Mouse (Mus musculus): Measurements from ENCODE around the gene Mllt1. TPM values are rescaled to one million over a fixed set of nuclear protein-coding genes. Genes with fewer than 3 reads are reported as not detected.
A peak's percentile ranks its signal among the peaks of the same experiment; 100 is the strongest.

Gene Mllt1
- total RNA-seq (2021): 36.2 and 36.3 TPM in 2 replicates
- long read RNA-seq, partial matches to known transcripts: 4 of 15 reads
- long read RNA-seq, other reads (novel, unspliced or antisense): 8 of 15 reads

DNA sequence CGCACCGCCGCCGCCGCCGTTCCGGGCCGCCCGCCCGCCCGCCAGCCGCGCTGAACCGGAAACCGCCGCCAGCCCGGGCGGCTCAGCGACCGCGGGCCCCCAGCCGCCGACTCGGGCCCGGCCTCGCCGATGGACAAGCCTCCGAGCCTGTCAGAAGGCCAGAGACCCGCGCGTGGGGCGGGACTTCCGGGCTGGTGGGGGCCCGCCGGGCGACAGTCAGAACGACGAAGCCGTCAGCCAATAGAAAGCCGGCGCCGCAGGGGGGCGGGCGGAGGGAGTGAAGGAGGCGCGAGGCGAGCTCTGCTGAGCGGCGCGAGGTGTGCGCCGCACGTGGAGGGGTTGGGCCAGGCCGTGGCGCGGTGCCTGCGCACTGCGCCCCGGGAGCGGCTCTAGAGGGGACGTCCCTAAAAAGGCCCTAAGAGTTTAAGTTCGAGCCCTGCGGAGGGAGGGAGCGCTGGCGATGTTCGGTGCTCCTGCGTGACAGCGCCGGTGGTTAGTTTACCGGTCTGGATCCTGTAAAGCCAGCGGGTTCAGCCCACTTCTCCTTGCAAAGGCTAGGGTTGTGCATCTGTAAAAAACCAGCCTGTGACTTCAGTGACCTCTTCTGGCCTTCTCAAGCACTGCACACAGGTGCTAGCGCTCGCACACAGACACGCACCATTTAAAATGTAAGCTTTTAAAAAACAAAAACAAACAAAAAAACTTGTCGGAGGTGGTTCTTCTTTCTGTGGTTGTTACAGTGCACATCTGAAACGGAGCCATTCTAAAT is at the start of gene Mllt1:
Gene Mllt1, minus strand, starts transcription at position 53 of the 769 bp plus-strand sequence.
- peak; percentile 100 for DNase-seq

DNA sequence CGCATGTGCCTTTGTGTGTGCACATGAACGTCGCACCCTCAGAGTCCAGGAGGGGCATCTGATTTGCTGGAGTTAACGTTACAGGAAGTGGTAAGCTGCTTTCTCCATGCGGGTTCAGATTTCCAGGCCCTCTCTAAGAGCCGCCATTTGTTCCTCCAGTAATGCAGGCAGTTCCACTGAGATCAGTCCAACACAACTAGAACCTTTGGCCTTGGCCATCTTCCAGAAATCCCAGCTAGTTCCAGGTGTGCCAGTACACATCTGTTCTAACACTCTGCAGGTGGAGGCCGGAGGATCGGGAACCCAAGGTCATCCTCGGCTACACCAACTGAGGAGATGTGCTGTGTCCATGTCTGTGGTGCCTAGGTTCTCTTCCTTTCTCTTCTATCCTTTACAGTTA is 49.7 kb upstream of the Mllt1 start:
- DNase-seq: no peak

DNA sequence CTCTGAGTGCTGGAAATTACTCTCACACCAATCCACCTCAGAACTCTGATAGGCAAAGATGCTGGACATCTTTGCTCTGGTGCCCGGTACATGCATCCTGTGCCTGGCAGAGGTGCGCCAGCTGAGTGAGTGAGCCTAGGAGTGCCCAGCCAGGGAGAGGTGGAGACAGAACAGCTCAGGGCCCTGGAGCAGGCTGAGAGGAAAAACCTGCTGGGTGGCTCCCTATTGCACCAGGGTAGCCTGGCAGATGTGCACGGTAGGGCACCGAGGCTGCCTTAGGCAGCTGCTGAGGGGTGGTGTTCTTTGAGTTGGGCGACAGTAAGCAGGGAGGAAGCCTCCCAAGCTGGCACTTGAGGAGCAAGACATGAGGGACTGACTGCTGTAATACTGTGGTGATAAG is 46.8 kb upstream of the Mllt1 start, which contains the start of gene Acer1:
Gene Acer1, minus strand, starts transcription at position 114 of the 400 bp plus-strand sequence.
- no peak for DNase-seq

DNA sequence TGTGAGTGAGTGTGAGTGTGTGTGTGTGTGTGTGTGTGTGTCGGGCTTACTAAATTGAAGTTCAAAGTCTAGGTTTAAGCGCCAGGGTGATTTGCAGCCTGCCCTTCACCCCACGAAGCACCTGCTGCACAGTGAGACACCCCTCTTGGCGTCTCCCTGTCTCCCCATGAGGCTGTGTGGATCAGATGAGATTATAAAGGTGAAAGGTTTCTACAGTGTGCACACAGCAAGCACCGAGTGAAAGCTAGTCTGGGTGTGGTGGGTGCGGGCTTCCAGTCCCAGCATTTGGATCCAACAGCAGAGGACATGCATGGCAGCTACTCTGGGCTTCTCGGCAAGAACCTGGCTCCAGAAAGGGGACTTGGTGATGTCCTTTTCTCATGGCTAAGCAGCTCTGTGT is 45.8 kb upstream of the Mllt1 start:
- no peak for DNase-seq

DNA sequence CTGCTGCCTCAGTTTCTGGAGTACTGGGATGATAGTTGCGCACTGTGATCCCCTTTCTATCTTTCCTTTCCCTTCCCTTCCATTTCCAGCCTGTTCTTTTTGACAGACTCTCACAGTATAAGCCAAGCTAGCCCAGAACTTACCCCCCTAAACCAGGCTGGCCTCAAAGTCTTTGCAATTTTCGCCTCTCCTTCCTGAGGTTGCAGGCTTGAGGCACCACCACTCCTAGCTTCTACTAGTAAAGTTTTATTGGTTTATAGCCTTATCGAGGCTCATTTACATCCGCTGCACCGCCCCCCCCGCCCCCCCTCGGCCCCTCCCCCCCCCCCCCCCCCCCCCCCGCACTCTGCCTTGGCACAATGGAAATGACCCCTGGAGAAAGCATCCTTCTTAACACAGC is 44.3 kb upstream of the Mllt1 start:
- DNase-seq: no peak

DNA sequence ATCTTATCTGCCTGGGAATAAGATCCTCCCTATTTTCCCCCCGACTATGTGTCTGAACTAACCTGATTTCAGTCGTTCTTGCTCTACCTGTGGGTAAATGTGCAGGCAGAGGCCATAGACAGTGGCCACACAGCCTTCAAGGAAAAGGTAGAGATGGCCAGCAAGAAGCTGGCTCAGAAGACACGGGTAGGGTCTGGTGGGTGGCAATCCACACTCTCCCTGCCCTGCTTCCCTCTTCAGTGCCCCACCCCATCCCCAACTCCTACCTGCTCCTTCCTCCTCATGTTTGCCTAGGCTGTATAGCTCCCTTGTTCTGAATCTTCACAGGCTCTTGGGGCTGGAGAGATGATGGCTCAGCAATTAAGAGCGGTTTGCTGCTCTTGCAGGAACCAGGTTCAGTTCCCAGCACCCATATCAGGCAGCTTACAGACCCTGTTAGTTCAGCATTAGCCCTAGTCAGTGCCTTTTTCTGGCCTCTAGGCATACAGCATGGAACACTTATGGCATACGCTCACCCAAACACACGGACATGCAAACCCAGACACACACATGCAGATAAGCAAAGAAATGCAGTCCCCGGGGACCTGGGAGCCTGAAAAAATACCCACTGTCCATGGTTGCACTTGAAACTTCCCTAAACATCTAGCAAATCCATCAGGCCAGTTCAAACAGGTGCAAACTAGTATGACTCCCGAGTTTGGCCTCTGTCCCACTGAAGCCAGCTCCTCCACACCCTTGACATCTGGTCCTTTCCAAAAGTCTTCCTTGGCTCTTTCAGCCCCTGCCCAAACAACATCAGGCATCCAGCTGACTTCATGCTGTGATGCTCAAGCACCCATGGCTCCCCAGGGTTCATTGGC is 41.5 kb upstream of the Mllt1 start:
- DNase-seq: no peak

DNA sequence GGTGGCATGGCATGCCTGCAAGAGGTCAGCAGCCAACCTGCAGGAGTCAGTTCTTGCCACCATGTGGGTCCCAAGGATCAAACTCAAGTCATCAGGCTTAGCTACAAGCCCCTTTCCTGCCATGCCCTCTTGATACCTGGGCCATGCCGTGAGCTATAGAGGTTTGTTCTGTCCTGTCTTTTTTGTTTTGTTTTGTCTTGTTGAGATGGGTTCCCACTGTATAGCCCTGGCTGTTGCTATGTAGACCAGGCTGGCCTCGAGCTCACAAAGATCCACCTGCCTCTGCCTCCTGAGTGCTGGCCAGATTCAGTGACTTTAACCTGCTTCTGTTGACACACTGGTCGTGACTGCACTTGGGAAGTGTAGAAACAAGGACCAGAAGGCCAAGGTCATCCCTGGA is 40.2 kb upstream of the Mllt1 start:
- DNase-seq: no peak

DNA sequence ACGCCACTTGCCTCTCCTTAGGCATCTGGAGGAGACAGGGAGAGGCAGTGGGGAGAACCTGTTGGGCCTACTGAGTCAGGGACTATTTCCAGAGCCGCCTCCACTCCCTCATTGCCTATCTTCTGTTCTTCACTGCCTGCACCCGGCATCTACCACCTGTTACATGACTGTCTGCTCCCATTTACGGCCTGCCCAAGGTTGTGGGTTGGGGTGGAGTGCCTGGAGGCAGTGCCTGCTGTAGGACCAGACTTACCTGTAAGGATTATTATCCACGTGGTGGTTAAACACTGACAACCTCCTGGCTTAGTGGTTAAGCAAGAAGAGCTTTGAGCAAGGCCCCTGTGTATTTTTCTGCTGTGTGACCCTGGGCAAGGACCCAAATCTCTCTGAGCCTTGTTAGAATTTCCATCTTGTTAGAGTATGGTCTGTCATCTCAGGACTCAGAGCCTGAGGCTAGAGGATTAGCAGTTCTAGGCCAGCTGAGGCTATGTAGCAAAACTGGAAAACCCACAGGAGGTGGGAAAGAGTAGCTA is 39.6 kb upstream of the Mllt1 start:
- no peak for DNase-seq

DNA sequence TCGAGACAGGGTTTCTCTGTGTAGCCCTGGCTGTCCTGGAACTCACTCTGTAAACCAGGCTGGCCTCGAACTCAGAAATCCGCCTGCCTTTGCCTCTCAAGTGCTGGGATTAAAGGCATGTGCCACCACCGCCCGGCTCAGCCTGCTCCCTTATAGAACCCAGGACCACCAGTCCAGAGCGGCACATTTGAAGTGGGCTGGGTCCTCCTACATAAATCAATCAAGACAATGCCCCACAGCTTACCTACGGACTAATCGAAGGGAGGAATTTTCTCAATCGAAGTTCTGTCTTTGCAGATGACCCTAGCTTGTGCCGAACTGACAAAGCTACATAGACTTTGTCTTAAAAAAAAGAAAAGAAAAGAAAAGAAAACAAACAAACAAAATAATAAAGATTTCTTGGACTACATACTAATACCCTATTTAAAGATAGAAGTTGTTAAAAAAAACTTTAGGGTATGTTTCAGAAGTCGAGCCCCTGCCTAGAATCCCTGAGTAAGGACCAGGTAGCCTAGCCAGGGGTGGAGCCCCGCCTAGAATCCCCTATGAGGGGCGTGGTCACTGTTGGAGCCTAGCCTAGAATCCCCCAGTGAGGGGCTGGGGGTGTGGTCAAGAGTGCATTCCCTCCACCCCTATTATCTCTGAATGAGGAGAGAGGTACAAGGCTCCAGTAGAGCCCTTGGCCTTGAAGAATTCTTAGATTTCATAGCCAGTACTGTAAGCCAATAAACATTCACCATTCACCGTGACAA is 38.9 kb upstream of the Mllt1 start:
- DNase-seq: no peak

DNA sequence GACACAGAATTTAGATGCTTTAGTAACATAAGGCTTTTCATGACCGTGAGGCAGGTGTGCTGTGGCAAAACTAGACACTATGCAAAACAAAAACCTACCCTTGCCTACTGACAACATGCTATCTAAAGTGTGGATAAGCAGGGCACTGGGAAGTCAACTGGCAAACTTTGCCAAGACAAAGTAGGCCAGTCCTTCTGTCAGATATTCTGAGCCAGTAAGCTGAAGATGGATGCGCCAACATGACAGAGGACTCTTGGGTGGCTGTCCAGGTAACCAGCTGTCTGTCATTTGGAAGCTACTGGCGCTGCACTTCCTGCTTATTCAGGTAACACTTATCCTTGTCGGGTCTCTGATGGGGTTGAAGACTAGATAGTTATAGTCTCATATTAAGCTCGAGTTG is 34.9 kb upstream of the Mllt1 start:
- no peak for DNase-seq

DNA sequence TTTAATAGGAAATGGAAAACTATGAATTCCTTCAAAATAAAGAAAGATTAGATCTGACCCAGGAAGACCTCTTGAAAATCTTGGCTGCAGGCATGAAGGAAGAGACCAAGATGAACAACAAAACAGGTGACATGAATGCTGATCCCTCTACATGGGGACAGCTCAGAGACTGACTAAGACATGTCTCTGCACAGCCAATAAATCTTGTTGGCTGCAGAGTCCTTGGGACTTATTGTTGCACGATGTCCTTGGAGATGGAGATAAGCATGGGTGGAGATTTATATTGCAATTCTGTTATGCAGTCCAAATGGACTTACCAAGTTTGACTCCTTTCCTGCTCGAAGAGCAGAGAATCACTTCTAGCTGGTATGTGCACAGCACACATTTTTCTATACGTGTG is 34.1 kb upstream of the Mllt1 start:
- no peak for DNase-seq

DNA sequence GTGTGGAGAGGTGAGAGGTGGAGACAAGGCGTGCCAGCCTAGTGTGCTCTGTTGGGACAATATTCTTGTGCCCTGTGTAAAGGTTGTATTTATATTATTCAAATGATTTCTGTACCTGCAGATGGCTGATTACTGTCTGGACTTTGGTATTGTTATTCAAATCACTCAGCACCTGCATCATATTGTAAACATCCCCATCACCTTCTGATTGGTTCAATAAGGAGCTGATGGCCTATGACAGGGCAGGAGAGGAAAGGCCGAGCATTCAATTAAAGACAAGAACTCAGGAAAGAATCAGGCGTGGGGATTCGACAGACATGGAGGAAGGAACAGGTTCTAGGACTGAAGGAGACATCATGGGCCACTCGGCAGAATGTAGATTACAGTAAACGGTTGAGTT is 28.4 kb upstream of the Mllt1 start:
- no peak for DNase-seq

DNA sequence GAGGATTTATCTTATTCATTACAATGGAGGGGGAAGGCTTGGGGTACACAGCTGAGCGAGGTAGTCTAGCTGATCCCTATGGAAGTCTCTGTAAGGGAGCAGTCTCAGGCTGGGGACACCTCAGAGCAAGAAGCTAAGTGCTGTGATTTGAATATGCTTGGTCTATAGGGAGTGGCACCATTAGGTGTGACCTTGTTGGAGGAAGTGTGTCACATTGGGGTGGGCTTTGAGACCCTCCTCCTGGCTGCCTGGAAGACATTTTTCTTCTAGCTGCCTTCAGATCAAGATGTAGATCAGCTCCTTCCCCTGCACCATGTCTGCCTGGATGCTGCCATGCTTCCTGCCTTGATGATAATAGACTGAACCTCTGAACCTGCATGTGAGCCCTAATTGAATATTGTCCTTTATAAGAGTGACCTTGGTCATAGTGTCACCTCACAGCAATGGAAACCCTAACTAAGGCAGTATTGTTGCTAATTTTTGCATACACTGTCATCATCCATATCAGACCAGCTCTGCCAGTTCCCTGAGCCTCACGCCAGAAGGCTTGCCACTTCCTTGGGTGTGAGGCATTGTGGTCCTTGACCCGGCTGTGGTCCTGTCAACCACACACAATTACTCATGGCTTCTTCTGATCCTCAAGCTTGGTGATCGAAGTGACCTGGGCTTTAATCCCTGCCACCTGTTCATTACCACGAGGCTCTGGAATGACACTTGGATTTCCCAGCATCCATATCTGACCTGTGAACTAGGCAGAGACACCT is 27.6 kb upstream of the Mllt1 start:
- DNase-seq: no peak

DNA sequence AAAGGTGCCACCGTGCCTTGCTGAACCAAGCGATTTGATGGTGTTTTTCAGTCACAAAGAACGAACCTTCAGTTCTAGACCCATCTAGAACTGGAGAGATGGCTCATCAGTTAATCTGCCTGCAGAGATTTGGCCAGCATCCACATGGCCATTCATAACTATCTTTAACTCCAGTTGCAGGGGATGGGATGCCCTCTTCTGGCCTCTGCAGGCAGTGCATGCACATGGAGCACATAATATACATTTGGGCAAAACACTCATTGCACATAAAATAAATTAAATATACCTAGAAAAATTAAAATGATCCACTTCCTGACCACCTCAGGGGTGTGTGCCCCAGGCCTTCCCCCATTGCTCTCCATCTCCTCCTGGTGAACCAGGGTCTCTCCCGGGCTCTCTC is 26.7 kb upstream of the Mllt1 start:
- no peak for DNase-seq

DNA sequence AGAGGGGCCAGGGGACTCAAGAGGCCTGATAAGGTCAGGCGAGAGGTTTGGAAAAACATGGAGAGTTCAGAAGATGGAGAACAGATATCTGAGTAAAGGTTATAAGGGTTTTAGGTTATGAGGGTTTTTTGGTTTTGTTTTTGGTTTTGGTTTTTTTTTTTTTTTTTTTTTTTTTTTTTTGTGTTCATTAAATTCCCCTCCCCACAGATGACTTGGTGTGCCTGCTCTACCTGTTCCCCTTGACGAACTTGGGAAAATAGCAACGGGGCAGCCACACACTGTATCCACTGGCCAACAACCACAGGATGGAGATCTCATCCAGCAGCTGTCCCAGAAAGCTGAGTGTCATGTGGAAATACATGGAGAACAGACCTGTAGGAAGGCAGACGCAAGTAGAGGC is 23.5 kb upstream of the Mllt1 start:
- no peak for DNase-seq

DNA sequence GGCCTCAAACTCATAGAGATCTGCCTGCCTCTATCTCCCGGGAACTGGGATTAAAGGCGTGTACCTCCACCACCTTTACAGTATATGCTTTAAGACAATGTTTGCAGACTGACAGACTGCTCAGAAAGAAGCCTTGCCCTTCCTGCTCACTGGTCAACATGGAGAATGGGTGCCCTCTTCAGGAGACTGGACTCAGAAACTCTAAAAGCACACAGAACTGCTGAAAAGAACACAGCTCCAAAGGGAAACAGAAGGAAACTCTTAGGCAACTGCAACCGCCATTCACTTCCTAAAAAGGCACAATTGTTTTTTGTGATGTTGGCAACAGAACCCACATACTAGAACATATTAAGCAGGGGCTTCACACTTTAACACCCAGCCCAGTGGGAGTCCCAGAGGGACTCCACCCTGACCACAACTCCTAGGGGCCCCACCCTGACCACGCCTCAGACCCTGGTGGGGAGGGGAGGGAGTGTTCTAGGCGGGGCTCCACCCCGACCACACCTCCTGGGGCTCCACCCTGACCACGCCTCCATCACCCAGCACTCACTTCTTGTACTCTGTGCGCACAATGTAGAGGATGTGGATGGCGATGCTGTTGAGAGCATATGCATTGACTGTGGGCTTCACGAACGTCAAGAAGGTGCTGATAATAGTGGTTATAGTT is 22.7 kb upstream of the Mllt1 start:
- no peak for DNase-seq

DNA sequence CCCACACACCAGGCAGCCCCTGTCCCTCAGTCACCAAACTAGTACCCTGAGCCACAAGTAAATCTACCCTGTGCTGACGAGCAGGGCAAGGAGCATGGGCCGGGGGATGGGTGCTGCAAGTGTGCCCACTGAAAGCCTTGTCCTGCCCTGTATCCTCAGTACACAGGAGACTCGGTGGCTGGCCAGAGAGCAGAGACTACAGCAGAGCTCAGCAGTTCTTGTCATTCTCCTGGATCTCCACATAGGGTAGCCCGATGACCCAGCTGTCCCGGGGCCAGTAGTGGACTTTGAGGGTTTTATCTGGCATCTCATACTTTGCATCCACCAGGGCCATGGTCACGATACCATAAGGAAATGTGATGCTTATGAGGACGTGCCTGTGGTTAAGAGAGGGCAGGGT is 19.7 kb upstream of the Mllt1 start:
- no peak for DNase-seq

DNA sequence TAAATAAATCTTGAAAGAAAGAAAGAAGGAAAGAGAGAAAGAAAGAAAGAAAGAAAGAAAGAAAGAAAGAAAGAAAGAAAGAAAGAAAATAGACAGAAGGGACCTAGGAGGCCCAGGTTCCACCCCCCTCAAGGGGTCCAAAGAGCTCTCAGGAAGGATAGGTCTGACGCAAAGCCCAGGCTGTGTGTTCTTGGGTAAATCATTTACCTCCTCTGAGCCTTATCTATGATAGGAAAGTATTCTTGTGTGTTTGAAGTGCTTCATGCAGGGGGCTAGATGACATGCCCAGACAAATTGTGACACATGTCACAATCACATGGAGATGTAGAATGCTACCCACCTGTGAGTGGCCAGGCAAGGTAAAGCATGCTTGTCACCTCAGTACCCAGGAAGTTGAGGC is 17.4 kb upstream of the Mllt1 start:
- DNase-seq: no peak

DNA sequence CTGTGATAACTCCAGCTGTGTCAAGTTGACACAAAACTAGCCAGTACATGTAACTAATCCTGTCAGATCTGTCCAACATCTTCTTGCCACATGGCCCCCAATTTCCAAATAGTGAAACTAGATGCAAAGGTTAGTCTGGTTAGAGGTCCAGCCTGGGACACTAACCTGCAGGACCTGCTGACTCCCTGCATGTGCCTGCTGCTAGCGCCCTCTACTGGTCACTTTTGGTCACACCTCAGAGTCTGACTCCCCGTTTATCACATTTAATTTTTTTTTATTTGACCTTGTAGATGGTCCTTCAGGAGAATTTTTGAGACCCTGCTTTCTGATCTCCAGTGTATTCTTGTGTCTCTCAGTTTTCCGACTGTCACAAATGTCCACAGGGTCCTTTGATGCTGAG is 15.7 kb upstream of the Mllt1 start:
- DNase-seq: peak; percentile 64

DNA sequence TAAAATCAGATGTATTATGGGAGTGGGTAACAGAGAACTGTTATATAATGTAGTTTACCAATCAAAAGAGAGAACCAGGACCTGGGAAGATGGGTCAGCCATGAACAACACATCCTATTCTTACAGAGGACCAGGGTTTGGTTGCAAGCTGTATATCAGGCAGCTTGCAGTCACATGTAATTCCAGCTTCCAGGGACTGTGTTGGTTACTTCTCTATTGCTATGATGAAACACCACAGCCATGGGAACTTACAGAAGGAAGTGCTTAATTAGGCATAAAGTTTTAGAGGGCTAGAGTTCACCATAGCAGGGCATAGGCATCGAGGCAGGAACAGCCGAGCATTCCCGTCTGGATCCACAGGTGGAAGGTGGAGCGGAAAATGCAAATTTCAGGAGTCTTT is 3.5 kb upstream of the Mllt1 start:
- DNase-seq: no peak

DNA sequence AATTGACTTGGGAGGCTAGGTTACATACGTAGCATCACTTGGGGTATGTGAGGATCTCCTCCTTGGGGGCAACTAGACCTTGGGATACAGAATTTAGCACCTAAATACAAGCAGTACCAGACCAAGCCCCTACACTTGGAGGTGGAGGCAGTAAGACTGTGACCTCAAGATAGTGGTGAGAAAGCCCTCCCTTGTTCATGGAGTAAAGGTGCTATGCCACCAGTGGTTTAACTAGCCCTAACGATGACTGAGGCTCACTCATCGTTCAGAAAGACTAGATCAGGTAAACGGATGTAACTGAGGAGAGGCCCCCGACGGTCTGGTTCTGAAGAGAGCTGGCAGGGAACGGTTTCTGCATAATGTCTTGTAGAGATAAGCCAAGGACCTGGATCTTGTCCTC is 1.5 kb upstream of the Mllt1 start:
- DNase-seq: no peak
